Mouse (Mus musculus) activated CD4-positive, CD25-positive, alpha-beta regulatory T cell, adult 4 months (primary cell): ENCODE measurements around the gene Qrich2. TPM values are rescaled to one million over a fixed set of nuclear protein-coding genes. Genes with fewer than 3 reads are reported as not detected.

Experiments used
- ATAC-seq: one replicate; pipeline ENCODE4 v1.8.0; 2017
- polyA plus RNA-seq, 2 experiments: library from polyadenylated mRNA; unstranded; fragments of 100-300 nt; shearing (Covaris generic); gene quantifications; one replicate each; pipeline ENCODE4 v1.2.1; 2017

Qrich2 gene
- polyA plus RNA-seq, 2 experiments from 2014 or later: not detected

DNA sequence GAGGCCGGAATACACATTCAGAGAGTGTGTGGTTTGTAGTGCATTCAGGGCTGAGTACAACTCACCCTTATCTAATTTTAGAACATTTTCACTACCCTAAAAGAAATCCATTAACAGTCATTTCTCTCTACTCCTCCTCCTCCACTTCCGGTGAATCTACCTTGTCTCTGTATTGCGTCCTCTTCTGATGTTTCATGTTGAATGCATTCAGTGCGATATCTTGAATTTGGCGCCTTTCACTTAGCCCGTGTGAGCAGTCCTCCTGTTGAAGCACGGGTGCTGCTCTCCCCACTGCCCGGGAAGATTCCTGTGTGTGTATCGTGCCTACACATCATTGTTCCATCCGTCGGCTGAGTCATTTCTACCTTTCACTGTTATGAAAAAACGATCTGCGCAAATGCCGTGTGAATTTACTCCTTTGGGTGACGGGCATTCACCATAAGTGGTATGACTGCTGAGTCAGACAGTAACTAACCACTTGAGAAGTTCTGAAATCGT, 59.8 kb downstream of the Qrich2 start:
- ATAC-seq: peak; percentile 86

GRCm38 (mm10) chr11:116405601-116406000, 60.4 kb downstream of the Qrich2 start:
- ATAC-seq: no peak

GRCm38 (mm10) chr11:116400560-116400959, 65.5 kb downstream of the Qrich2 start:
- ATAC-seq: no peak

- no peak for ATAC-seq
These were observed 67.7 kb downstream of the Qrich2 start for GRCm38 (mm10) chr11:116398348-116398677.

DNA sequence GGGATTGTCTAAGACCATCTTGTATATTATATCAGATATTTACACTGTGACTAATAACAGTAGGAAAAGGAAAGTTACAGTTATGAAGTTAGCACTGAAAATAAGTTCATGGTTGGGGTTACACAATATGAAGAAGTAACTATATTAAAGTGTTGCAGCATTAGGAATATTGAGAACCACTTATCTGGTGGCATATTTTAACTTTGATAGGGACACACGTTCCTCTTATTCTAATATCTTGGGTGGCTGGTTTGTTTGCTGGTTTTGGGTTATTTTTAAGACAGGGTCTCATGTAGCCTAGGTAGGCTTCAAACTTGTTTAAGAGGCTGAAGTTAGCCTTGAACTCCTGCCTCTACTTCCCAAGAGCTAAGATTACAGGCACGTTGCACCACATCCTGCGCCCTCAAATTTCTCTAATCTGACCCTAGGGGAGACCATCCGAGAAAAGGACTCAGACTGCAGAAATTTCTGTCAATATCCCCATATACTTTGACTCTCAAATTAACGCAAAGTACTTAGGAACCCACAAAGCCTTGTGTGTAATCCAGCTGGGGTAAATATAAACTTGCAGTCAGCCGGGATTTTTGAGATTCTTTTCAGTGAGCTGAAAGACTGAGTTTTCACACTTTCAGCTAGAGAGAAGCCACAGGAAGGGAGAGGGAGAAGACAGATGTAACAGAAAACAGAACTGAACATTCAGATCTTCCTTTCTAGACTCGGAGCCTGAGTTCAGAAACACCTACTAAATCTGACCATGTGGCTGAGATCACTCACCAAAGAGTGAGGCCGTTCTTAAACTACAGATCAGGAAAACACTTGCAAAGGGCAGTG, 68.3 kb downstream of the Qrich2 start:
- no peak for ATAC-seq

GRCm38 (mm10) chr11:116396934-116397330, 69.1 kb downstream of the Qrich2 start:
- no peak for ATAC-seq

- no peak for ATAC-seq
These were observed 69.6 kb downstream of the Qrich2 start for GRCm38 (mm10) chr11:116396276-116396933.

DNA sequence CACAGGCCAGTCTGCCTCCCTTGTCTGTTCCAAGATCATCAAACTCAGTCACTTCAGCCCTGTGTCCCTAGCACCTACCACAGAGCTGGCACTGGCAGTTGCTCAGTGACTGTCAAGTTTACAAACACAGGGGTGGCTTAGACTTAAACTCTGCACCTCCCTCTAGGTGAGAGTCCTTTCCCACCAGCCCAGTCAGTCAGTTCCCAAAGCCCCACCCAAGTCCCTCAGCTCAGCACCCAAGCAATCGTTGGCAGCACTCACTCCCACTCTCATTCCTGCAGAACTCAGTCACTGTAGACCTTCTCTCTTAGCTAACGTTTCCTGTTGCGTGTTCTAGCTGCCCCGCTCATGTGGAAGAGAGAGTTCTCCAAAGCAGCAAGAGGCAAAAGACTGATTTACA, 71.3 kb downstream of the Qrich2 start:
- ATAC-seq: peak; percentile 46

Other genes starting within 250 kb of the Qrich2 start
- not detected for gene Evpl, start 228.2 kb downstream of the Qrich2 start, polyA plus RNA-seq
- 10 to 100 TPM; 33.1 to 42.4 TPM for gene Srp68, start 192.0 kb downstream of the Qrich2 start, polyA plus RNA-seq
- gene Galr2, start 185.3 kb downstream of the Qrich2 start, polyA plus RNA-seq: not detected
- 10 to 100 TPM; 49.2 to 80.4 TPM for gene Exoc7, start 159.0 kb downstream of the Qrich2 start, polyA plus RNA-seq
- gene Foxj1, start 130.8 kb downstream of the Qrich2 start, polyA plus RNA-seq: not detected
- 1 to 10 TPM; 6.6 to 6.9 TPM for gene Rnf157, start 53.2 kb downstream of the Qrich2 start, polyA plus RNA-seq
- gene Ubald2, start 32.1 kb downstream of the Qrich2 start, polyA plus RNA-seq: 10 to 100 TPM; 13.7 to 15.0 TPM
- 10 to 100 TPM; 47.3 to 60.5 TPM for gene Prpsap1, start 28.0 kb upstream of the Qrich2 start, polyA plus RNA-seq
- not detected for gene Sphk1, start 64.7 kb upstream of the Qrich2 start, polyA plus RNA-seq
- 1 to 10 TPM; 2.2 TPM for gene Ube2o, start 115.2 kb upstream of the Qrich2 start, polyA plus RNA-seq
- gene Aanat, start 120.2 kb upstream of the Qrich2 start, polyA plus RNA-seq: not detected
- gene Rhbdf2, start 160.8 kb upstream of the Qrich2 start, polyA plus RNA-seq: 1 to 10 TPM; 4.9 to 5.0 TPM
- not detected for gene Prcd, start 187.3 kb upstream of the Qrich2 start, polyA plus RNA-seq
- not detected for gene Cygb, start 188.1 kb upstream of the Qrich2 start, polyA plus RNA-seq